Mouse (Mus musculus) E14TG2a.4 (cell line): Measurements from ENCODE around the gene Kctd13.
A peak's percentile ranks its signal among the peaks of the same experiment; 100 is the strongest.

Experiments
- H3K27me3 ChIP-seq: 2 replicates; pipeline ENCODE4 v1.6.1; 2014; ENCODE audit warnings: low read length, control low read depth; ENCODE audit not compliant: insufficient read depth
- H3K36me3 ChIP-seq: 2 replicates; pipeline ENCODE4 v1.6.1; 2014; ENCODE audit warnings: low read length, control low read depth; ENCODE audit not compliant: insufficient read depth
- H3K4me1 ChIP-seq: replicated peaks from 2 replicates; pipeline ENCODE4 v1.6.1; 2014; ENCODE audit warnings: low read depth, low read length, control low read depth
- H3K4me3 ChIP-seq: replicated peaks from 2 replicates; pipeline ENCODE4 v1.5.1; 2014; ENCODE audit warnings: mild to moderate bottlenecking, low read length
- H3K9me3 ChIP-seq: 2 replicates; pipeline ENCODE4 v1.6.1; 2014; ENCODE audit warnings: low read length, control low read depth
- CTCF ChIP-seq: conservative IDR thresholded peaks from 2 replicates; pipeline ENCODE4 v1.5.1; 2014; ENCODE audit warnings: low read length
- NANOG ChIP-seq: IDR thresholded peaks from 2 replicates; pipeline ENCODE4 v1.6.1; 2014; ENCODE audit warnings: borderline replicate concordance, low read length, mixed read lengths
- POU5F1 ChIP-seq: IDR thresholded peaks from 2 replicates; pipeline ENCODE4 v1.6.1; 2014; ENCODE audit warnings: low read length, borderline replicate concordance

The Kctd13 gene

GRCm38 (mm10) chr7:126984667-126985444, 56.2 kb downstream of the Kctd13 start:
- H3K9me3 ChIP-seq, result no peaks in the 10 kb centered on the region
- H3K36me3 ChIP-seq, result peaks cover 48% of the 10 kb centered on the region
- peaks cover 39% of the 10 kb centered on the region for H3K4me1 ChIP-seq
- TF ChIP-seq NANOG (no peak), POU5F1 (no peak), CTCF (no peak)
- H3K27me3 ChIP-seq, result no peaks in the 10 kb centered on the region
- no peak overlapping the region for H3K4me3 ChIP-seq

- Histone ChIP-seq H3K9me3 (no peaks in the 10 kb centered on the region), H3K4me1 (peaks cover 44% of the 10 kb centered on the region), H3K27me3 (no peaks in the 10 kb centered on the region), H3K36me3 (peaks cover 40% of the 10 kb centered on the region), H3K4me3 (0 out of 2 replicates have a peak overlapping the region, but pooled peaks have one; percentile 21)
- TF ChIP-seq POU5F1, result no peak
- no peak; the same call in 1 of the 2 replicates for TF ChIP-seq CTCF
- no peak for TF ChIP-seq NANOG
Measured at GRCm38 (mm10) chr7:126986319-126986718, 57.6 kb downstream of the Kctd13 start.

- no peak for TF ChIP-seq NANOG
- no peak for TF ChIP-seq CTCF
- no peak for TF ChIP-seq POU5F1
- no peaks in the 10 kb centered on the region for H3K27me3 ChIP-seq
- H3K9me3 ChIP-seq, result no peaks in the 10 kb centered on the region
Measured at GRCm38 (mm10) chr7:126988816-126989215, 60.1 kb downstream of the Kctd13 start.

More at GRCm38 (mm10) chr7:126988816-126989215, 60.1 kb downstream of the Kctd13 start:
- Histone ChIP-seq H3K4me3 (peak overlapping the region; percentile 50), H3K4me1 (peaks cover 57% of the 10 kb centered on the region), H3K36me3 (peaks cover 55% of the 10 kb centered on the region)
